ENCODE assay signal across 16 mouse cellular contexts in genomic region chr8:113254076-113254475, GRCm38 (mm10).
DNase-seq lines count a peak whose midpoint lies in the region; ATAC-seq and TF ChIP-seq lines count a peak whose summit lies in the region.
"Had no signal": no experiment of that assay in that cellular context is flagged by ENCODE, and none has a peak within 500 bp of the region (broad histone marks: within the 10 kb centered on the region; RNA-seq: fewer than 3 reads in every experiment).

No protein-coding gene starts in this region.

- WGBS in limb, embryonic 14.5 days: 47% methylated on average over 5 of the region's 5 CpGs
- WGBS in limb, embryonic 10.5 days: 65% methylated on average over 5 of the region's 5 CpGs

- no peak for ATAC-seq in limb, embryonic 14.5 days (ENCODE audit: low FRiP score, low read depth)

- no peak overlapping the region for H3K9ac ChIP-seq in limb, embryonic 14.5 days (ENCODE audit: low read depth, low read length, severe bottlenecking)
- H3K9ac ChIP-seq: hindbrain, embryonic 15.5 days; liver, embryonic 15.5 days; neural tube, embryonic 12.5 days had no signal

- DNase-seq in limb, embryonic 14.5 days (ENCODE audit: low spot score): peak; percentile 17
- DNase-seq in limb, embryonic 10.5 days (ENCODE audit: low spot score): no peak
- DNase-seq in adrenal gland, adult 8-10 months: peak; percentile 21
- DNase-seq in frontal cortex, postnatal 25 days (ENCODE audit: low spot score in 2 of 2): peak; percentile 3 to 7
- peak; percentile 31 for DNase-seq in telencephalon, adult 2 months (ENCODE audit: low read depth, low spot score)
- DNase-seq in kidney, postnatal 25 days: no peak
- DNase-seq in layer of hippocampus, adult 9-10 months (ENCODE audit: low spot score): no peak
- DNase-seq: heart, adult 18-20 months; heart, postnatal 10 days; kidney, adult 2 months; midbrain, embryonic 14.5 days; retina, postnatal 1 day had no signal

- no peak overlapping the region for H3K27ac ChIP-seq in limb, embryonic 14.5 days (replicated peaks; ENCODE audit: low read depth, low read length)
- no peak overlapping the region for H3K27ac ChIP-seq in limb, embryonic 10.5 days
- H3K27ac ChIP-seq: hindbrain, embryonic 15.5 days; liver, embryonic 15.5 days; neural tube, embryonic 12.5 days had no signal

- no peak overlapping the region for H3K4me2 ChIP-seq in limb, embryonic 14.5 days (replicated peaks; ENCODE audit: low read depth, low read length, severe bottlenecking)
- H3K4me2 ChIP-seq: hindbrain, embryonic 15.5 days; liver, embryonic 15.5 days; neural tube, embryonic 12.5 days had no signal

- no peak for TF ChIP-seq POLR2A in limb, embryonic 14.5 days (IDR thresholded peaks at IDR 0.05; ENCODE audit: borderline replicate concordance, extremely low read depth, insufficient read depth, insufficient read length)

- H3K4me1 ChIP-seq in limb, embryonic 14.5 days (ENCODE audit: control insufficient read depth, insufficient read depth, low read length): no peaks in the 10 kb centered on the region
- no peaks in the 10 kb centered on the region for H3K4me1 ChIP-seq in limb, embryonic 10.5 days
- H3K4me1 ChIP-seq: hindbrain, embryonic 15.5 days; liver, embryonic 15.5 days; neural tube, embryonic 12.5 days had no signal

- H3K27me3 ChIP-seq in limb, embryonic 14.5 days (ENCODE audit: control insufficient read depth, insufficient read depth, low read length): no peaks in the 10 kb centered on the region
- no peaks in the 10 kb centered on the region for H3K27me3 ChIP-seq in limb, embryonic 10.5 days (ENCODE audit: low read depth, poor library complexity, severe bottlenecking)
- H3K27me3 ChIP-seq: hindbrain, embryonic 15.5 days; liver, embryonic 15.5 days; neural tube, embryonic 12.5 days had no signal

- no peaks in the 10 kb centered on the region for H3K9me3 ChIP-seq in limb, embryonic 14.5 days (ENCODE audit: control insufficient read depth, low read length)
- H3K9me3 ChIP-seq in limb, embryonic 10.5 days (replicated peaks): no peaks in the 10 kb centered on the region
- H3K9me3 ChIP-seq: hindbrain, embryonic 15.5 days; liver, embryonic 15.5 days; neural tube, embryonic 12.5 days had no signal

- no peaks in the 10 kb centered on the region for H3K36me3 ChIP-seq in limb, embryonic 14.5 days (ENCODE audit: control insufficient read depth, insufficient read depth, low read length)
- H3K36me3 ChIP-seq in limb, embryonic 10.5 days: no peaks in the 10 kb centered on the region
- H3K36me3 ChIP-seq: hindbrain, embryonic 15.5 days; liver, embryonic 15.5 days; neural tube, embryonic 12.5 days had no signal

- no peak overlapping the region for H3K4me3 ChIP-seq in limb, embryonic 14.5 days (replicated peaks; ENCODE audit: low read length)
- no peak overlapping the region for H3K4me3 ChIP-seq in limb, embryonic 10.5 days
- H3K4me3 ChIP-seq: erythroblast, embryonic 14.5 days; hindbrain, embryonic 15.5 days; liver, embryonic 15.5 days; neural tube, embryonic 12.5 days had no signal

Comparison
In these comparisons a context has a peak if more than half of its experiments do, and no peak if none do; other contexts are left out.
1. DNase-seq: peak in limb, embryonic 14.5 days (single experiment), adrenal gland, adult 8-10 months (single experiment), frontal cortex, postnatal 25 days (2 of 2) and telencephalon, adult 2 months (single experiment); none in limb, embryonic 10.5 days (single experiment), kidney, postnatal 25 days (0 of 2) and layer of hippocampus, adult 9-10 months (single experiment).